ENCODE assay signal across 28 mouse cellular contexts in genomic region chr1:70880496-70880895, GRCm38 (mm10).
"Had no signal": no experiment of that assay in that cellular context is flagged by ENCODE, and none has a peak within 500 bp of the region (broad histone marks: within the 10 kb centered on the region; RNA-seq: fewer than 3 reads in every experiment).

No protein-coding gene starts in this region.

- DNase-seq: gastrocnemius, adult 2 months; gastrocnemius, postnatal 10 days; gastrocnemius, postnatal 25 days; heart, adult 18-20 months; heart, postnatal 10 days; heart, postnatal 4 days; kidney, adult 18-20 months; kidney, adult 8-10 months; kidney, postnatal 10 days; kidney, postnatal 25 days; kidney, postnatal 4 days; layer of hippocampus, postnatal 36 days; left cerebral cortex, postnatal 4 days; liver, embryonic 13.5 days had no signal

- H3K9ac ChIP-seq: heart, embryonic 12.5 days; hindbrain, embryonic 12.5 days; hindbrain, embryonic 14.5 days; intestine, embryonic 15.5 days; limb, embryonic 13.5 days; limb, embryonic 15.5 days; liver, embryonic 13.5 days; liver, embryonic 15.5 days had no signal

- H3K9me3 ChIP-seq: heart, embryonic 10.5 days; heart, embryonic 12.5 days; hindbrain, embryonic 10.5 days; hindbrain, embryonic 12.5 days; intestine, embryonic 15.5 days; limb, embryonic 13.5 days; limb, embryonic 15.5 days; liver, embryonic 13.5 days; liver, embryonic 15.5 days had no signal

- H3K36me3 ChIP-seq: heart, embryonic 10.5 days; heart, embryonic 12.5 days; hindbrain, embryonic 10.5 days; hindbrain, embryonic 12.5 days; intestine, embryonic 15.5 days; limb, embryonic 13.5 days; limb, embryonic 15.5 days; liver, embryonic 13.5 days; liver, embryonic 15.5 days had no signal

- H3K27me3 ChIP-seq: heart, embryonic 12.5 days; hindbrain, embryonic 12.5 days; intestine, embryonic 15.5 days; limb, embryonic 13.5 days; limb, embryonic 15.5 days; liver, embryonic 13.5 days; liver, embryonic 15.5 days had no signal

- H3K27ac ChIP-seq: gastrocnemius, adult 2 months; heart, embryonic 10.5 days; hindbrain, embryonic 10.5 days; hindbrain, embryonic 12.5 days; hindbrain, embryonic 14.5 days; intestine, embryonic 15.5 days; layer of hippocampus, adult 2 months; limb, embryonic 13.5 days; limb, embryonic 15.5 days; liver, embryonic 13.5 days; liver, embryonic 15.5 days had no signal

- H3K4me3 ChIP-seq: gastrocnemius, adult 2 months; heart, embryonic 10.5 days; heart, embryonic 12.5 days; hindbrain, embryonic 10.5 days; hindbrain, embryonic 12.5 days; intestine, embryonic 15.5 days; layer of hippocampus, adult 2 months; limb, embryonic 13.5 days; limb, embryonic 15.5 days; liver, embryonic 13.5 days; liver, embryonic 15.5 days had no signal

- H3K4me1 ChIP-seq: heart, embryonic 10.5 days; heart, embryonic 12.5 days; intestine, embryonic 15.5 days; limb, embryonic 13.5 days; limb, embryonic 15.5 days; liver, embryonic 13.5 days; liver, embryonic 15.5 days had no signal

- H3K4me2 ChIP-seq: heart, embryonic 12.5 days; hindbrain, embryonic 12.5 days; hindbrain, embryonic 14.5 days; intestine, embryonic 15.5 days; limb, embryonic 13.5 days; limb, embryonic 15.5 days; liver, embryonic 11.5 days; liver, embryonic 13.5 days; liver, embryonic 15.5 days had no signal

- ATAC-seq: hindbrain, embryonic 16.5 days; inflammation-experienced regulatory T-cells, adult 6 months; intestine, embryonic 15.5 days; intestine, postnatal 0 days had no signal
